Mouse (Mus musculus) heart, adult 2 months (tissue): ENCODE measurements around the gene Tbc1d22a.

Experiments used
- CTCF ChIP-seq: fragments of 200-600 bp; IDR thresholded peaks from 2 replicates; pipeline ENCODE4 v1.8.1; 2022; ENCODE audit warnings: antibody characterized with exemption, mild to moderate bottlenecking, moderate library complexity
- EP300 ChIP-seq: fragments of 200-500 bp; IDR thresholded peaks from 2 replicates; pipeline ENCODE4 v1.6.1; 2011; ENCODE audit warnings: low read depth, low read length, control low read depth; ENCODE audit not compliant: insufficient read depth
- POLR2A ChIP-seq: fragments of 200-500 bp; IDR thresholded peaks from 2 replicates; pipeline ENCODE4 v1.6.1; 2011; ENCODE audit warnings: mild to moderate bottlenecking, low read depth, low read length, control low read depth; ENCODE audit not compliant: insufficient read depth

DNA sequence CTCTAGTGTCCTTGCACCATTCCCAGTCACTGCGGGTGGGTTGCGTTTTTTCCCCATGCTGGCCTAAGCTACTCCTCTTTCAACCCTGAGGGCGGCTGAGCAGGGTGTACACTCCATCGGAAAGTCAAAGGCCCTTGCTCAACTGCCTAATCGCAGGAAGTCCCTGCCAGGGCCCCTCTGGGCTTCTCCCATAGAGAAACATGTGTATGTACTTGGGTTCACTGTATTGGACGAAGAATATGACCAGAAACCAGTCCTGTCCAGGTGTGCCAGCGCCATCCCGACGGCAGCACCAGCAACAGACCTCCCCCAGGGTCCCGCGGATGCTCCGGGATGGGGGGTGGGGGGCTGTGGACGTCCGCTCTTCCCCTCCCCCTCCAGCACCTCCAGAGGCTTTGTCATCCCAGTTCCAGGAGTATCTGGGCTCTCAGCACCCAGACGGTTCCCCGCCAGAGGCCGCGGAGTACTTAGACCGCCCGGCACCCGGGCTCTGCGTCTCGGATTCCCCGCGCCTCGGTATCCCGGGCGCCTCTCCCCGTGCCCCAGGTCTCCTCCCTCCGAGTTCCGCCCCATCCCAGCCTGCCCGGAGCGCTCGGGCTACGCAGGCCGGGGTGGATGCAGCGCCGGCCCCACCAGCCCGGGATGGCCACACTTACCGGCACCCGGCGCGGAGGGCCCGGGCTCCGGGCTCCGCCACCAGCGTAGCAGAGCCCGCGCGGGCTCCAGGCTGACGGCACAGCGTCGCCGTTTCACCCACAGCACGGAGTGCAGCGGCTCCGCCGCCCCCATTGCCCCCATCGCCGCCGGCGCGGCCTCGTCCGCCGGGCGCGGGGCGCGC is 29.2 kb upstream of the Tbc1d22a start:
- TF ChIP-seq CTCF (no peak), POLR2A (no peak), EP300 (no peak)
